Mouse (Mus musculus) E14TG2a.4 (cell line): ENCODE data around the gene Gabarapl2.
A peak's percentile ranks its signal among the peaks of the same experiment; 100 is the strongest.

Experiments
- H3K27me3 ChIP-seq: 2 replicates; pipeline ENCODE4 v1.6.1; 2014; ENCODE audit warnings: low read length, control low read depth; ENCODE audit not compliant: insufficient read depth
- H3K36me3 ChIP-seq: 2 replicates; pipeline ENCODE4 v1.6.1; 2014; ENCODE audit warnings: low read length, control low read depth; ENCODE audit not compliant: insufficient read depth
- H3K4me1 ChIP-seq: replicated peaks from 2 replicates; pipeline ENCODE4 v1.6.1; 2014; ENCODE audit warnings: low read depth, low read length, control low read depth
- H3K4me3 ChIP-seq: replicated peaks from 2 replicates; pipeline ENCODE4 v1.5.1; 2014; ENCODE audit warnings: mild to moderate bottlenecking, low read length
- H3K9me3 ChIP-seq: 2 replicates; pipeline ENCODE4 v1.6.1; 2014; ENCODE audit warnings: low read length, control low read depth
- CTCF ChIP-seq: conservative IDR thresholded peaks from 2 replicates; pipeline ENCODE4 v1.5.1; 2014; ENCODE audit warnings: low read length
- NANOG ChIP-seq: IDR thresholded peaks from 2 replicates; pipeline ENCODE4 v1.6.1; 2014; ENCODE audit warnings: borderline replicate concordance, low read length, mixed read lengths
- POU5F1 ChIP-seq: IDR thresholded peaks from 2 replicates; pipeline ENCODE4 v1.6.1; 2014; ENCODE audit warnings: low read length, borderline replicate concordance

Gene Gabarapl2

DNA sequence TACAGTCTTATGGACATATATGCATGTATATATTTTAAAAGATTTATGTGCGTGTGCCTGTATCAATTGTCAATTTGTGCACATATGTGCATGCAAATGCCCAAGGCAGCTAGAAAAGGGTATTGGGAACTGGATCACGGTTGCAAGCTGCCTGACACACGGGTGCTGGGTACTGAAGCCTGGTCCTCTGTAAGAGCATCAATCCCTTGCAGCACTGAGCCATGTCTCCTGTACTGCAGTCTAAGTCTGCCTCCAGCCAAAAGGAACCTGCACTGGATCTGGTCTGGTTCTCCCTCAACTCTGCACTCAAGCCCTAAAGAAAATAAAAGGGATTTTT lies 52.2 kb downstream of the Gabarapl2 start:
- no peaks in the 10 kb centered on the region for H3K27me3 ChIP-seq
- TF ChIP-seq NANOG, result no peak
- TF ChIP-seq POU5F1, result no peak
- no peak for TF ChIP-seq CTCF

More for the DNA sequence above, 52.2 kb downstream of the Gabarapl2 start:
- H3K4me3 ChIP-seq, result peak overlapping the region; percentile 99
- H3K4me1 ChIP-seq, result peaks cover 56% of the 10 kb centered on the region
- H3K9me3 ChIP-seq, result no peaks in the 10 kb centered on the region
- peaks cover 78% of the 10 kb centered on the region for H3K36me3 ChIP-seq
